Mouse (Mus musculus): ENCODE results near the gene Olfr1275.

Olfr1275 gene

GRCm38 (mm10) chr2:111235186-111235585, at the start of gene Olfr1275:
Gene Olfr1275 (minus strand): TSS chr2:111235286.
- DNase-seq (ENCODE audit: low spot score), result no peak

DNA sequence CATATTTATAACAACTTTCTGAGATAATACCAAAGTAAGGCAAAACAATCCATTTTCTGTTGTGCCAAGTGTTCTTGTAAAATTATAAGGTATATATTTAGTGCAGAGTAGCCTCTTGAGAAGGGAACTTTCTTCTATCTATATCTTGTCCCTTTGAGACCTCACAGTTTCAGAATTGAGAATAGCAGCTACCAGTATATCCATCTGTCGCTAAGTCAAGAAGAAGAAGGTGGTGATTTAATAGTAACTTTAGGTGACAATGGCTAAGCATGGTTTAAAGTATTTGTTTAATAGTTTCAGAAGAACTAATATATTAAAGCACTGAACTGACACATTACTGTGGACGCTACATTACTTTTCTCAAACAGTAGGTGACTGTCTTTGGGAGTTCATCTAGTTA, 38.9 kb upstream of the Olfr1275 start, which contains the start of gene Olfr1277:
Olfr1277 (minus strand) TSS at position 101 of the 400 bp plus-strand sequence.
- DNase-seq (ENCODE audit: low spot score), result no peak

GRCm38 (mm10) chr2:111254216-111254615, 19.1 kb upstream of the Olfr1275 start, which contains the start of gene Olfr1276:
Gene Olfr1276 (plus strand): TSS chr2:111254516.
- DNase-seq (ENCODE audit: low spot score), result no peak

- DNase-seq (ENCODE audit: low spot score), result no peak
Measured at GRCm38 (mm10) chr2:111229502-111229901, 5.6 kb downstream of the Olfr1275 start, which contains the start of gene 4930430A15Rik. Gene 4930430A15Rik (minus strand): TSS chr2:111229602.

DNA sequence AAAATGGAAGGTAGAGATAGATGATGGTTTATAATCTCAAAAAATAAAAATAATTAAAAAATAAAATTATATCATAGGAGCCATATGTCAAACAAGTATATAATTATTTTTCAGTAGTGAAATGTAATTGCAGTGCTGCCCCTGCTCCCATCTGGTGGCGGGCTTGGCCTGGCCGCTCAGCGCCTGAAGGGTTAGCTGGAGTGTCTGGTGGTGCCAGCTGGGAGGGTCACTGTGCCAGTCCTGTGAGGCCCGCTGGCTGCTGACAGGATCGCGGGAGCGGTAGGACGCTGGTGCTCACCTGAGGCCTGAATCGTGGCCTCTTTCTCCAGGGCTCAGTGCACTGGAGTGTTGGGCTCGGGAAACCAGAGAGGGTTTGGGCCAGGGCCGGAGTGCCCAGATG, 53.0 kb downstream of the Olfr1275 start:
- DNase-seq (ENCODE audit: low spot score), result no peak
